Mouse (Mus musculus): ENCODE data around the gene Olfr157. TPM values are rescaled to one million over a fixed set of nuclear protein-coding genes. Genes with fewer than 3 reads are reported as not detected.

Gene Olfr157
- not detected in 2 replicates for total RNA-seq (2017)

GRCm38 (mm10) chr4:43840101-43840500, at the start of gene Olfr157:
TSS of gene Olfr157 (minus strand) at chr4:43840201.
- ATAC-seq (replicated peaks; ENCODE audit: low read depth, poor library complexity, severe bottlenecking) = no peak

GRCm38 (mm10) chr4:43884196-43884595, 44.2 kb upstream of the Olfr157 start:
- ATAC-seq (replicated peaks; ENCODE audit: low read depth, poor library complexity, severe bottlenecking) = no peak

- no peak for ATAC-seq (replicated peaks; ENCODE audit: low read depth, poor library complexity, severe bottlenecking)
Observed at GRCm38 (mm10) chr4:43879566-43879965, 39.6 kb upstream of the Olfr157 start.

GRCm38 (mm10) chr4:43878121-43878776, 38.2 kb upstream of the Olfr157 start:
- ATAC-seq (replicated peaks; ENCODE audit: low read depth, poor library complexity, severe bottlenecking) = no peak

GRCm38 (mm10) chr4:43877230-43877629, 37.2 kb upstream of the Olfr157 start:
- ATAC-seq (replicated peaks; ENCODE audit: low read depth, poor library complexity, severe bottlenecking) = no peak

GRCm38 (mm10) chr4:43875919-43876411, 36.0 kb upstream of the Olfr157 start:
- peak; percentile 41; the same call in 1 of the 2 replicates for ATAC-seq (replicated peaks; ENCODE audit: low read depth, poor library complexity, severe bottlenecking)

GRCm38 (mm10) chr4:43875160-43875918, 35.3 kb upstream of the Olfr157 start, which contains the start of gene Reck:
TSS of gene Reck (plus strand) at chr4:43875530.
- peak; percentile 78 for ATAC-seq (replicated peaks; ENCODE audit: low read depth, poor library complexity, severe bottlenecking)

GRCm38 (mm10) chr4:43874501-43874900, 34.5 kb upstream of the Olfr157 start:
- ATAC-seq (replicated peaks; ENCODE audit: low read depth, poor library complexity, severe bottlenecking) = no peak

GRCm38 (mm10) chr4:43869821-43870220, 29.8 kb upstream of the Olfr157 start:
- no peak for ATAC-seq (replicated peaks; ENCODE audit: low read depth, poor library complexity, severe bottlenecking)

- ATAC-seq (replicated peaks; ENCODE audit: low read depth, poor library complexity, severe bottlenecking) = no peak
Observed at GRCm38 (mm10) chr4:43863298-43863697, 23.3 kb upstream of the Olfr157 start.

GRCm38 (mm10) chr4:43860744-43861519, 20.9 kb upstream of the Olfr157 start:
- ATAC-seq (replicated peaks; ENCODE audit: low read depth, poor library complexity, severe bottlenecking) = peak; percentile 93

- no peak for ATAC-seq (replicated peaks; ENCODE audit: low read depth, poor library complexity, severe bottlenecking)
Observed at GRCm38 (mm10) chr4:43859886-43860285, 19.9 kb upstream of the Olfr157 start.

- no peak for ATAC-seq (replicated peaks; ENCODE audit: low read depth, poor library complexity, severe bottlenecking)
Observed at GRCm38 (mm10) chr4:43854101-43854500, 14.1 kb upstream of the Olfr157 start.

- ATAC-seq (replicated peaks; ENCODE audit: low read depth, poor library complexity, severe bottlenecking) = no peak
Observed at GRCm38 (mm10) chr4:43851265-43851664, 11.3 kb upstream of the Olfr157 start, which contains the start of gene Olfr155. TSS of gene Olfr155 (plus strand) at chr4:43851565.

GRCm38 (mm10) chr4:43838326-43838725, 1.7 kb downstream of the Olfr157 start:
- ATAC-seq (replicated peaks; ENCODE audit: low read depth, poor library complexity, severe bottlenecking) = no peak

GRCm38 (mm10) chr4:43834749-43835148, 5.3 kb downstream of the Olfr157 start:
- no peak for ATAC-seq (replicated peaks; ENCODE audit: low read depth, poor library complexity, severe bottlenecking)

- ATAC-seq (replicated peaks; ENCODE audit: low read depth, poor library complexity, severe bottlenecking) = no peak
Observed at GRCm38 (mm10) chr4:43833752-43834151, 6.2 kb downstream of the Olfr157 start.

- no peak for ATAC-seq (replicated peaks; ENCODE audit: low read depth, poor library complexity, severe bottlenecking)
Observed at GRCm38 (mm10) chr4:43832031-43832430, 8.0 kb downstream of the Olfr157 start.

GRCm38 (mm10) chr4:43828806-43829205, 11.2 kb downstream of the Olfr157 start:
- ATAC-seq (replicated peaks; ENCODE audit: low read depth, poor library complexity, severe bottlenecking) = no peak

- ATAC-seq (replicated peaks; ENCODE audit: low read depth, poor library complexity, severe bottlenecking) = 0 out of 2 replicates have a peak, but pooled peaks have one; percentile 39
Observed at GRCm38 (mm10) chr4:43823845-43824337, 16.1 kb downstream of the Olfr157 start, which contains the start of gene Olfr156. TSS of gene Olfr156 (minus strand) at chr4:43823895.
